Mouse (Mus musculus): Measurements from ENCODE around the gene Pitpna. TPM values are rescaled to one million over a fixed set of nuclear protein-coding genes. Genes with fewer than 3 reads are reported as not detected.
"Not testable (repeated sequence)": the region's sequence is repeated elsewhere in the genome, so short reads cannot be mapped to it uniquely, and the experiment has no call there.

Gene Pitpna
- polyA plus RNA-seq, 1 experiment from 2014 or later = 90.2 TPM

DNA sequence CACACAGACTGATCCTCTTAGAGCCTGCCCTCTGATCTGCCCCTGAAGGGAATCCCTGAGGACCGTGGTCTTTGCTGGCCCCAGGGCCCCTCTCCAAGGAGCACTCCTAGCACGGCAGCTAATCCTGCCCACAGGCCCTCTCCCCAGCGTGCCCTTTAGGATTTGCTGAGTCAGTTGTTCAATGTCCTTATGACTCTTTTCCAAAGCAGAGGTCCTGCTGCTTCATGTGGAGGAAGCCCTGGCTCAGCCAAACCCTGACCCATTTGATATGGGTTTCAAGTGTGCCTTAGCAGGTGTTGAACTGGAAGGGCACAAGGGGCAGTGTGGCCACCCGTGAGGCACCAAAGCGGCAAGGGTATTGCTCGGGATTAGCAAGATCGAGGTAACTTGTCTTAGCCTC is 7.9 kb downstream of the Pitpna start:
- no peaks in the 10 kb centered on the region for H3K27me3 ChIP-seq (replicated peaks; ENCODE audit: control insufficient read depth, insufficient read depth, low read length)
- no peak for ATAC-seq
- H3K9ac ChIP-seq (replicated peaks; ENCODE audit: low read depth, low read length) = no peak overlapping the region
- no peak overlapping the region for H3K27ac ChIP-seq (ENCODE audit: low read length)
- WGBS = 68% methylated on average over 7 of the region's 7 CpGs
- H3K4me3 ChIP-seq (replicated peaks; ENCODE audit: low read length) = no peak overlapping the region
- no peaks in the 10 kb centered on the region for H3K9me3 ChIP-seq (ENCODE audit: control insufficient read depth, low read length)
- H3K4me1 ChIP-seq (replicated peaks; ENCODE audit: control insufficient read depth, insufficient read depth, low read length) = no peaks in the 10 kb centered on the region
- H3K4me2 ChIP-seq (ENCODE audit: low read length) = no peak overlapping the region
- peaks cover 11% of the 10 kb centered on the region; the same call in 1 of the 2 replicates for H3K36me3 ChIP-seq (ENCODE audit: control insufficient read depth, insufficient read depth)

DNA sequence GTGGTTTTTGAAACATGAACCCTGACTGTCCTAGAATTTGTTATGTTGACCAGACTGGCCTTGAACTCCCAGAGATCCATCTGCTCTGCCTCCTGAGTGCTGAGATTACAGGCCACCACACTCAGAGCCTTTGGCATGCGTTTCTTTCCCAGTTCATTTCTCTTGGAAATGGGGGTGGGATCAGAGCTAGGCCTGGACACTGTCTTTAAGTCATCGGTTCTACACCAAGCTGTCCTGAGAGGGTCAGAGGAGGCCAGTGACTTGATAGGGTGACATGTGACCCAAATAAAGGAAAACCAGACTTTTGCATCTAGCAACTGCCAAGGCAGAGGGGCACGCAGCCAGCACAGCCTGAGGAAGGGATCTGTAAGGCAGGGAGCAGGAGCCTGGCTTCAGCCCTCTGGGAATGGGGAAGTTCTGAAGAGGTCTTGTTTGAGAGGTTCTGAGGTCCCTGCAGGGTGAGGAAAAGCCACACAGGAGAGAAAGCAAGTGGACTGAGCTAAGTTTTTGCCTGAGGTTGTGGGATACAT is 8.9 kb downstream of the Pitpna start:
- H3K9me3 ChIP-seq (ENCODE audit: control insufficient read depth, low read length) = no peaks in the 10 kb centered on the region
- H3K4me3 ChIP-seq (replicated peaks; ENCODE audit: low read length) = no peak overlapping the region
- WGBS = 92% methylated on average over 3 of the region's 3 CpGs
- no peaks in the 10 kb centered on the region for H3K27me3 ChIP-seq (replicated peaks; ENCODE audit: control insufficient read depth, insufficient read depth, low read length)
- H3K4me1 ChIP-seq (replicated peaks; ENCODE audit: control insufficient read depth, insufficient read depth, low read length) = no peaks in the 10 kb centered on the region
- no peak overlapping the region for H3K27ac ChIP-seq (ENCODE audit: low read length)
- H3K9ac ChIP-seq (replicated peaks; ENCODE audit: low read depth, low read length) = no peak overlapping the region
- peaks cover 17% of the 10 kb centered on the region; the same call in 1 of the 2 replicates for H3K36me3 ChIP-seq (ENCODE audit: control insufficient read depth, insufficient read depth)
- ATAC-seq = no peak
- H3K4me2 ChIP-seq (ENCODE audit: low read length) = no peak overlapping the region

- H3K4me1 ChIP-seq (replicated peaks; ENCODE audit: control insufficient read depth, insufficient read depth, low read length) = no peaks in the 10 kb centered on the region
- H3K27me3 ChIP-seq (replicated peaks; ENCODE audit: control insufficient read depth, insufficient read depth, low read length) = no peaks in the 10 kb centered on the region
- H3K36me3 ChIP-seq (ENCODE audit: control insufficient read depth, insufficient read depth) = peaks cover 20% of the 10 kb centered on the region; the same call in 1 of the 2 replicates
- no peak overlapping the region for H3K9ac ChIP-seq (replicated peaks; ENCODE audit: low read depth, low read length)
- no peak overlapping the region for H3K4me3 ChIP-seq (replicated peaks; ENCODE audit: low read length)
- H3K9me3 ChIP-seq (ENCODE audit: control insufficient read depth, low read length) = no peaks in the 10 kb centered on the region
- no peak overlapping the region for H3K4me2 ChIP-seq (ENCODE audit: low read length)
- WGBS = 92% methylated on average over 6 of the region's 6 CpGs
- no peak for ATAC-seq
- H3K27ac ChIP-seq (ENCODE audit: low read length) = no peak overlapping the region
These were observed 10.1 kb downstream of the Pitpna start for GRCm38 (mm10) chr11:75598004-75598403.

DNA sequence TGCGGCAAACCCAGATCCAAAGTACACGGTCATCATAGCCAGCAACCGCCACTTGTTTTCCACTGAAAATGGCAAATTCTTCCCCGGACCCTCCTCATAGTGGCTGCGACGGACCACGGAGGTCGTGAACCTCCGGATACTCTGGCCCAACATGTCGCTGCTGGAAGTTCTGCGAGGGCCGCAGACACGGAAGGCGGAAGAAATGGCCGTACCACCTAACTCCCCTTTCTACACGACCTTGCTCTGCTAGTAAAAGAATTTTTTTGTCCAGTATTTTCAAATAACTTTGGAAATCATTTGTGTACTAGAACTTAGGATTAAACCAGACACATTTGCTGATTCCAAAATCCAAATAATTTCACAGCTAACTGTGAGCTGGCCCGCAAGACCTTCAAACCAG is 11.9 kb downstream of the Pitpna start:
- not testable (repeated sequence) for H3K27me3 ChIP-seq (replicated peaks; ENCODE audit: control insufficient read depth, insufficient read depth, low read length); H3K9me3 ChIP-seq (ENCODE audit: control insufficient read depth, low read length); H3K4me2 ChIP-seq (ENCODE audit: low read length); H3K27ac ChIP-seq (ENCODE audit: low read length); ATAC-seq; H3K4me1 ChIP-seq (replicated peaks; ENCODE audit: control insufficient read depth, insufficient read depth, low read length); H3K9ac ChIP-seq (replicated peaks; ENCODE audit: low read depth, low read length); H3K4me3 ChIP-seq (replicated peaks; ENCODE audit: low read length)
- WGBS = 91% methylated on average over 15 of the region's 17 CpGs
- H3K36me3 ChIP-seq (ENCODE audit: control insufficient read depth, insufficient read depth) = peaks cover 18% of the 10 kb centered on the region; the same call in 1 of the 2 replicates

DNA sequence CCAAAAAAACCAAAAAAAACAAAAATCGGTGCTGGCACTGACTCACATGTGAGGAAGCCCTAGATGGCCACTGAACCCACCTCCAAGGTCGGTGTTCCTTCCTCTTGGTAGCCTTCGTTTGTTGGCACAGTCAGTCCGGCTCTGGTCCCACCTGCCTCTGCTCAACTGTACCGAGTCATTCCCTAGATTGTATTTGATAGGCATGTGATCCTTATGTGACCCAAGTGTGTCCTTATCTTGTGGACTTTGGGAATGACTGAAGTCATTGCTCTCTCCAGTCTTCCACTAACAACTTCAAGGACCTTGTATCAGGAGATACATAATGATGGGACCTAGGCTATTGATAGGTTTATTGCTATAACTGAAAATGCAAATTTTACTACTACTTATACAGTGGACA is 16.9 kb downstream of the Pitpna start:
- ATAC-seq = no peak
- Histone ChIP-seq H3K4me1 (replicated peaks; ENCODE audit: control insufficient read depth, insufficient read depth, low read length) (no peaks in the 10 kb centered on the region), H3K27ac (ENCODE audit: low read length) (no peak overlapping the region), H3K9me3 (ENCODE audit: control insufficient read depth, low read length) (no peaks in the 10 kb centered on the region), H3K4me2 (ENCODE audit: low read length) (no peak overlapping the region), H3K9ac (replicated peaks; ENCODE audit: low read depth, low read length) (no peak overlapping the region), H3K36me3 (ENCODE audit: control insufficient read depth, insufficient read depth) (peaks cover 16% of the 10 kb centered on the region; the same call in 1 of the 2 replicates), H3K27me3 (replicated peaks; ENCODE audit: control insufficient read depth, insufficient read depth, low read length) (no peaks in the 10 kb centered on the region), H3K4me3 (replicated peaks; ENCODE audit: low read length) (no peak overlapping the region)
- WGBS = 92% methylated on average over 5 of the region's 5 CpGs

DNA sequence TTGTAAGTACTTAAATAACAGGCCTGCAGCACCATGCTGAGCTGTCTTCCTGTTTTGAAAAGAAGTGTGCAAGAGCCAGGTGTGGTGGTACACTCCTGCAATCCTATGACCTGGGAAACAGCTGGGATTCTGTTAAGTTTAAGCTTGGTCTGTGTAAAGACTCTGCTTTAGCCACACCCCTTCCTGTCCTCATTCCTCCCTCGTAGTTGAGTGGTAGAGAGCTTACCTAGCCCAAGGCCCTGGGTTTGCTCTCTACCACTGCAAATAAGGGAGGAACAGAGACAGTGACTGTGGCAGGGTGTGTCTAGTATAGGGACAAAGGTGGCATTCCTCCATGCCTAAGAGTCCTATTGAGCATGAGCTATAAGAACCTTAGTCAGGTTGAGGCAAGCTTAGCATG is 17.4 kb downstream of the Pitpna start:
- Histone ChIP-seq H3K27me3 (replicated peaks; ENCODE audit: control insufficient read depth, insufficient read depth, low read length) (no peaks in the 10 kb centered on the region), H3K9ac (replicated peaks; ENCODE audit: low read depth, low read length) (no peak overlapping the region), H3K36me3 (ENCODE audit: control insufficient read depth, insufficient read depth) (peaks cover 21% of the 10 kb centered on the region; the same call in 1 of the 2 replicates), H3K27ac (ENCODE audit: low read length) (no peak overlapping the region), H3K4me2 (ENCODE audit: low read length) (no peak overlapping the region), H3K4me1 (replicated peaks; ENCODE audit: control insufficient read depth, insufficient read depth, low read length) (no peaks in the 10 kb centered on the region), H3K9me3 (ENCODE audit: control insufficient read depth, low read length) (no peaks in the 10 kb centered on the region), H3K4me3 (replicated peaks; ENCODE audit: low read length) (no peak overlapping the region)
- no peak for ATAC-seq
- 79% methylated on average over 1 of the region's 1 CpGs for WGBS

DNA sequence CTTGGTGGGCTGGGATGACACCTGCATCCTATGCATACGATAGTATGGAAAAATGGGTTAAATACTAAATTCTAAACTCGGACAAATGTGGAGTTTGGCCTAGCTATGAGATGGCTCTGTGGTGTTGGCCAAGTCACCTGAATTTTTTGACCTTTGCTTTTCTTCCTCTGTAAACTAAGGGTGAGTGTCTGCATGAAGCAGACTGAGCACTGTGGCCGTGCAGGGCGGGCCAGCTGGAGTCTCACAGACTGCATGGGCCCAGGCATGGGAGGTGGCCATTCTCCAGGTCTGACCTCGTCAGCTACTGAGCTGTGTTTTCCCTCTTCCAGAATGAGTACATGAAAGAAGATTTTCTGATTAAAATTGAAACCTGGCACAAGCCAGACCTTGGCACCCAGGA is 20.9 kb downstream of the Pitpna start:
- H3K4me3 ChIP-seq (replicated peaks; ENCODE audit: low read length) = no peak overlapping the region
- H3K4me2 ChIP-seq (ENCODE audit: low read length) = no peak overlapping the region
- no peaks in the 10 kb centered on the region for H3K9me3 ChIP-seq (ENCODE audit: control insufficient read depth, low read length)
- 88% methylated on average over 5 of the region's 5 CpGs for WGBS
- peaks cover 19% of the 10 kb centered on the region; the same call in 1 of the 2 replicates for H3K36me3 ChIP-seq (ENCODE audit: control insufficient read depth, insufficient read depth)
- no peak overlapping the region for H3K27ac ChIP-seq (ENCODE audit: low read length)
- no peaks in the 10 kb centered on the region for H3K4me1 ChIP-seq (replicated peaks; ENCODE audit: control insufficient read depth, insufficient read depth, low read length)
- H3K9ac ChIP-seq (replicated peaks; ENCODE audit: low read depth, low read length) = no peak overlapping the region
- H3K27me3 ChIP-seq (replicated peaks; ENCODE audit: control insufficient read depth, insufficient read depth, low read length) = no peaks in the 10 kb centered on the region
- no peak for ATAC-seq

GRCm38 (mm10) chr11:75610021-75610420 is 22.1 kb downstream of the Pitpna start:
- Histone ChIP-seq H3K4me3 (replicated peaks; ENCODE audit: low read length) (no peak overlapping the region), H3K27ac (ENCODE audit: low read length) (no peak overlapping the region), H3K27me3 (replicated peaks; ENCODE audit: control insufficient read depth, insufficient read depth, low read length) (no peaks in the 10 kb centered on the region), H3K9ac (replicated peaks; ENCODE audit: low read depth, low read length) (no peak overlapping the region), H3K4me2 (ENCODE audit: low read length) (no peak overlapping the region), H3K4me1 (replicated peaks; ENCODE audit: control insufficient read depth, insufficient read depth, low read length) (no peaks in the 10 kb centered on the region), H3K9me3 (ENCODE audit: control insufficient read depth, low read length) (no peaks in the 10 kb centered on the region), H3K36me3 (ENCODE audit: control insufficient read depth, insufficient read depth) (peaks cover 23% of the 10 kb centered on the region)
- WGBS = 83% methylated on average over 2 of the region's 2 CpGs
- ATAC-seq = no peak

- no peak overlapping the region for H3K27ac ChIP-seq (ENCODE audit: low read length)
- H3K4me2 ChIP-seq (ENCODE audit: low read length) = no peak overlapping the region
- 97% methylated on average over 1 of the region's 1 CpGs for WGBS
- H3K4me3 ChIP-seq (replicated peaks; ENCODE audit: low read length) = no peak overlapping the region
- ATAC-seq = no peak
- no peaks in the 10 kb centered on the region for H3K27me3 ChIP-seq (replicated peaks; ENCODE audit: control insufficient read depth, insufficient read depth, low read length)
- H3K9me3 ChIP-seq (ENCODE audit: control insufficient read depth, low read length) = no peaks in the 10 kb centered on the region
- no peaks in the 10 kb centered on the region for H3K4me1 ChIP-seq (replicated peaks; ENCODE audit: control insufficient read depth, insufficient read depth, low read length)
- no peak overlapping the region for H3K9ac ChIP-seq (replicated peaks; ENCODE audit: low read depth, low read length)
- H3K36me3 ChIP-seq (ENCODE audit: control insufficient read depth, insufficient read depth) = peaks cover 23% of the 10 kb centered on the region
These were observed 26.9 kb downstream of the Pitpna start for GRCm38 (mm10) chr11:75614769-75615168.

DNA sequence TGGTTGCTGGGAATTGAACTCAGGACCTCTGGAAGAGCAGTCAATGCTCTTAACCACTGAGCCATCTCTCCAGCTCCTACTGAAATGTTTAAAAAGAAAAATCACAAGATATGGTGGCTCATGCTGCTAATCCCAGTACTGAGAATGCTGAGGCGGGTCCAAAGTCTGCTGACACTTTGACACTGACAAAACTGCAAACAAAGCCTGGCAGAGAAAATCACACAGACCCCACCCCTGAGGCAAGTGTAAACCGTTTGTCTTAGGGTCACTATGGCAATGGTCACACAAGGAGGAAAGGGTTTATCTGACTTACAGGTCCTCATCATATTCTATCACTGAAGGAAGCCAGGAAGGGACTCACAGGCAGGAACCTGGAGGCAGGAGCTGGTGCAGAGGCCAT is 27.7 kb downstream of the Pitpna start:
- H3K27me3 ChIP-seq (replicated peaks; ENCODE audit: control insufficient read depth, insufficient read depth, low read length) = no peaks in the 10 kb centered on the region
- no peaks in the 10 kb centered on the region for H3K9me3 ChIP-seq (ENCODE audit: control insufficient read depth, low read length)
- no peak for ATAC-seq
- no peak overlapping the region for H3K4me3 ChIP-seq (replicated peaks; ENCODE audit: low read length)
- no peaks in the 10 kb centered on the region for H3K4me1 ChIP-seq (replicated peaks; ENCODE audit: control insufficient read depth, insufficient read depth, low read length)
- no peak overlapping the region for H3K4me2 ChIP-seq (ENCODE audit: low read length)
- 87% methylated on average over 2 of the region's 2 CpGs for WGBS
- H3K36me3 ChIP-seq (ENCODE audit: control insufficient read depth, insufficient read depth) = peaks cover 18% of the 10 kb centered on the region
- no peak overlapping the region for H3K9ac ChIP-seq (replicated peaks; ENCODE audit: low read depth, low read length)
- H3K27ac ChIP-seq (ENCODE audit: low read length) = no peak overlapping the region

Data from forebrain, embryonic 16.5 days (tissue).